Mouse (Mus musculus): ENCODE measurements around the gene Gm20826. TPM values are rescaled to one million over a fixed set of nuclear protein-coding genes. Genes with fewer than 3 reads are reported as not detected.
"Not testable (repeated sequence)": the region's sequence is repeated elsewhere in the genome, so short reads cannot be mapped to it uniquely, and the experiment has no call there.

Gene Gm20826
- polyA plus RNA-seq (2011; ENCODE audit: insufficient read depth, insufficient read length, low replicate concordance, missing spikeins) = not detected in 2 replicates

DNA sequence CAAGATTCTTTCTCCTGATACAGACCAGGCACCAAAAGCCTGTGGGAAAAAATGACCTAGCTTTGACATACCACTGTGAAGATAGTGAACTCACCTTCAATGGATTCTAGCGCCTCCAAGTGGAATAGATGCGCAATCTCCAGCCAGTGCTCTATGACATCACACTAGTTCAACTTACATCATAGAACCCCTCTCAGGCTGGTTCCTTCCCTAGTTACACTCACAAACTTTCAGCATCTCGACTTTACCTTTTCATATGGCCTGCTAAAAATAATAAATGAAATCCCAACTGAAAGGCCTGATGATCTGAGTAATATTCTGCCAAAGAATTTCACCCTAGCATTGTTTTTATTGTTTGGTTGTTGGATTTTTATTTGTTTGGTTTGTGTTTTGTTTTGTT lies at the start of gene Gm20826:
Gm20826 (minus strand) TSS at position 101 of the 400 bp plus-strand sequence.
- not testable (repeated sequence) for H3K4me3 ChIP-seq (replicated peaks; ENCODE audit: control insufficient read depth, low read depth, low read length); H3K27ac ChIP-seq (ENCODE audit: control insufficient read depth, insufficient read depth, low read depth, low read length, poor library complexity); H3K4me1 ChIP-seq (ENCODE audit: control insufficient read depth, insufficient read depth, low read length)
- WGBS = no CpG with 5 or more reads among the region's 3 CpGs

Other genes starting within 250 kb of the Gm20826 start
- gene Gm21788, start 233.5 kb downstream of the Gm20826 start, polyA plus RNA-seq (2011; ENCODE audit: insufficient read depth, insufficient read length, low replicate concordance, missing spikeins) = not detected in 2 replicates
- gene Gm28576, start 84.5 kb upstream of the Gm20826 start, polyA plus RNA-seq (2011; ENCODE audit: insufficient read depth, insufficient read length, low replicate concordance, missing spikeins) = not detected in 2 replicates

All from bone marrow, adult 2 months (tissue).